Mouse (Mus musculus): ENCODE data around the gene Nhp2. TPM values are rescaled to one million over a fixed set of nuclear protein-coding genes. Genes with fewer than 3 reads are reported as not detected.

Gene Nhp2
- polyA plus RNA-seq (2017; shearing (Covaris generic)) = 48.6 TPM

GRCm38 (mm10) chr11:51619409-51620060 lies at the start of gene Nhp2:
Gene Nhp2, plus strand, starts transcription at chr11:51619735.

DNA sequence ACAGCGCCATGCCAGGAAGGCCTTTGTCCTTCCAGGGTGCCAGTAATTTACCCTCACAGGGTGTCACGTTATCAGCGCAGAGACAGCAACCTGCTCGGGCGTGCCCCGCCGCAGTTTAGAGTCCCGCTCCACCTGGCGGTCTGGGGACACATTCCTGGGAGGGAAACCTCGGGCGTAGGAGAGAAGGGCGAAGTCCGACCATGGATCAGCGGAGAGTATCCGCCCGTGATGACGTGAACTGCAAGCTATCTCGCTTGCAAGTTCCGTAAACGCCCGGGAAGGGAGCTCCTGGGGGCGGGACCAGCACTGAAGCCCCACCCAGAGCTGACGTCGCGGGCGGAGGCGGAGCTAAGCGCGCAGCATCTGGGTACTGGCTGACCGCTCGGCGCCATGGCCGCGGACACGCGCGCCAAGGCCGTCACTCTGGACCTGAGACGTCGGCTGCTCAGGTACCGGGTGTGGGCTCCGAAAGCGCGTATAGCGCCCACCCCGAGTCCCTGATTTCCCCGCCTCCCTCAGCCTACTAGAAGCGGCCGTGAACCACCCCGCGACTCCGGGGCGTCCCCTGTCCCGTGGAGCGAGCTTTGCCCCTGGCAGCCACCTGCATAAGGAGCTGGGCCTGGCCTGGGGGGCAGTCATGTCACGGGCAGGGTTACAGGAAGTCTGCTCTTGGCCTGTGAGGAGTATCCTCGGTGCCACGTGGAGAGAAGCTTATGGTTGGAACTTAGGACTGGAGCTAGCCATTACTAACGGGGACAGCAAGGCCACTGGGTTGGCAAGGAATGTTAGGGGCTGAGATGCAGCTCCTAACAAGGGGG lies 34.9 kb upstream of the Nhp2 start, which contains the start of gene Phykpl:
Phykpl (plus strand) TSS at position 327 of the 818 bp plus-strand sequence.

GRCm38 (mm10) chr11:51606447-51607095 lies 13.0 kb upstream of the Nhp2 start, which contains the start of gene Hnrnpab:
Gene Hnrnpab, minus strand, starts transcription at chr11:51606847.

DNA sequence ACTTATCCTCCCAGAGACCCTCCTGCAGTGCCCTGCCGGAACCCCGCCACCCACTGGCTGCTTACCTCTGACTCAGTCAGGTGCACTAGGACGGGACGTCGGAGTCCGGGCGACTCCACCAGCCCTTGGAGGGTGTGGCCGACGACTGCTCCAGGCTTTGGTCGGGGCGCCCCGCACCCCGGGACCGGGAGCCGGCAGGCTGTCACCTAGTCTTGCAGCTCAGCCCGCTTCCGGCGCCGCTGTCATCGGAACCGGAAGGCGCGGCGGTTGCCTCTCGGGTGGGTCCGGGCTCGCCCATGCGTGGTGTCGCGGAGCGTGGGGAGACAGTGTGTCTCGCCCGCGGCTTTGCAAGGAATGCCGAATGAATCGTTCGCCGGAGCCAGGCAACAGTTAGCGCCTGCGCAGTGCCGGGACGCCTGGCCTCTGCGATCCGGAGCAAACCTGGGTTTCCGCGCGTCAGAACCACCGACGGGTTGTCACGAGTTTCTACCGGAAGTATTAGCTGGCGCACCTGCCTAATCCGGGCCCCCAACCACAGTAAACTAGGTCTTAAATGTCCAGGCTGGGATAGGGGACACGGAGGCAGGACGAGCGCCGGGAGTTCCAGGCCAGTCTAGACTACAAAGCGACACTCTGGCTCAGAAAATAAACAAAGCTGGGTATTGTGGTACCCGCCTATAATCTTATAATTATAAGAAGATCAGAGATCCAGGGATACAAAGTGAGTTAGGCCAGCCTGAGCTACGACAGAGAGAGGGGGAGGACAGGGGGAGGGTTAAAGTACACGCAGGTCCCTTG lies 16.2 kb downstream of the Nhp2 start, which contains the start of gene Rmnd5b:
Rmnd5b (minus strand) TSS at position 372 of the 798 bp plus-strand sequence.

DNA sequence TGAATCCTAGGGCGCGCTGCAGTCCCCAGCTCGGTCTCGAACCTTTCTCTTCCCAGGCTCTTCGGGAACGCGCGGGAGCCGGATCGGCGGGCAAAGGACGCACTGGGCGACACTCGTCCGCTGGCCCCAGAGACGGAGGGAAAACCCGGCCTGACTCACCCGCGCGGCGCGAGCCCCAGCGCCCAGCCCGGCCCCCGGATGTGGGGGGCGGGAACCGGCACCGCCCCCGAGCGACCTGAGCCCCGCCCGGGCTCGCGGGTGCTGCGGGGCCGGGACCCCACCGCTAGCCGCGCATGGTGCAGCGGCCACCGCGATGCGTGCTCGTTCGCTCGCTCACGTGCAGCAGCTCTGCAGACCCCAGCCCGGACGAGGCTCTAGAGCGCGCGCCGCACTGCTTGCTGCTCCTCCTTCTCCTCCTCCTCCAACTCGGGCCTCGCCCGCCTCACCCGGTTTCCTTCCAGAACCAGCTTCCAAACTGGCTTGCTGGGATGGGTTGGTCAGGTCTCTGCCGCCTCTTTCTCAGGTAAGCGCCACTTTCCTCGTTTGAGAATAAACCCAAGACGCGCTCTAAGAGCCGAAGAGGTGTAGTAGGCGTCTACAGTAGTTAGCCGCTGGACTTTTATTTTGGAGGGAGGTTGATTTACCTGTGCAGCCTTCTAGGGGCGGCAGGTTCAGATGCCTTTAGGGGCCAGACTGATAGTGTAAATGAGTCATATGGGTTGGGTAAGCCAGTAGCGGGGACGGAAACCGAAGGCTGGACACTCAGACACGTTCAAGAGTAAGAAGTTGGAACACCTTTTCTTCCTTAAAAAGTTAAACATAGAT lies 31.4 kb downstream of the Nhp2 start, which contains the start of the genes N4bp3 and D930048N14Rik:
N4bp3 (minus strand) TSS at position 152 of the 825 bp plus-strand sequence.
D930048N14Rik (plus strand) TSS at position 264 of the 825 bp plus-strand sequence.

Other genes with a start within 250 kb of the Nhp2 start
- gene Phykpl, start 35.0 kb upstream of the Nhp2 start, polyA plus RNA-seq (2017; shearing (Covaris generic)) = 14.0 TPM
- 534 TPM for gene Hnrnpab, start 12.9 kb upstream of the Nhp2 start, polyA plus RNA-seq (2017; shearing (Covaris generic))
- gene Rmnd5b, start 16.2 kb downstream of the Nhp2 start, polyA plus RNA-seq (2017; shearing (Covaris generic)) = 78.3 TPM
- 11.9 TPM for gene N4bp3, start 31.1 kb downstream of the Nhp2 start, polyA plus RNA-seq (2017; shearing (Covaris generic))
- gene D930048N14Rik, start 31.2 kb downstream of the Nhp2 start, polyA plus RNA-seq (2017; shearing (Covaris generic)) = 1.2 TPM
- gene 0610009B22Rik, start 69.1 kb downstream of the Nhp2 start, polyA plus RNA-seq (2017; shearing (Covaris generic)) = 4.4 TPM
- gene Sec24a, start 143.9 kb downstream of the Nhp2 start, polyA plus RNA-seq (2017; shearing (Covaris generic)) = 31.9 TPM
- gene Sar1b, start 144.0 kb downstream of the Nhp2 start, polyA plus RNA-seq (2017; shearing (Covaris generic)) = 74.3 TPM
- 6.6 TPM for gene Jade2, start 237.9 kb downstream of the Nhp2 start, polyA plus RNA-seq (2017; shearing (Covaris generic))